Mouse (Mus musculus) forebrain, embryonic 16.5 days (tissue): ENCODE measurements around the gene Brdt. TPM values are rescaled to one million over a fixed set of nuclear protein-coding genes. Genes with fewer than 3 reads are reported as not detected.
A peak's percentile ranks its signal among the peaks of the same experiment; 100 is the strongest.

Experiments
- ATAC-seq: fragments of 200-750 bp; cut with Nextera tagmentation; 2 replicates; pipeline ENCODE4 v1.8.0; 2017; ENCODE audit warnings: mild to moderate bottlenecking, moderate library complexity
- H3K27ac ChIP-seq: fragments of 300-500 bp; sonication (generic); 2 replicates; pipeline ENCODE4 v1.5.1; 2014; ENCODE audit warnings: low read length, control low read depth
- H3K27me3 ChIP-seq: fragments of 300-500 bp; sonication (generic); replicated peaks from 2 replicates; pipeline ENCODE4 v1.6.1; 2014; ENCODE audit warnings: low read length; ENCODE audit not compliant: control insufficient read depth, insufficient read depth
- H3K36me3 ChIP-seq: fragments of 300-500 bp; sonication (generic); 2 replicates; pipeline ENCODE4 v1.6.1; 2014; ENCODE audit not compliant: control insufficient read depth, insufficient read depth
- H3K4me1 ChIP-seq: fragments of 300-500 bp; sonication (generic); replicated peaks from 2 replicates; pipeline ENCODE4 v1.6.1; 2014; ENCODE audit warnings: low read length; ENCODE audit not compliant: control insufficient read depth, insufficient read depth
- H3K4me2 ChIP-seq: fragments of 300-500 bp; sonication (generic); 2 replicates; pipeline ENCODE4 v1.6.1; 2014; ENCODE audit warnings: mild to moderate bottlenecking, low read length, control low read depth
- H3K4me3 ChIP-seq: fragments of 300-500 bp; sonication (generic); replicated peaks from 2 replicates; pipeline ENCODE4 v1.5.1; 2014; ENCODE audit warnings: mild to moderate bottlenecking, low read length, control low read depth
- H3K9ac ChIP-seq: fragments of 300-500 bp; sonication (generic); replicated peaks from 2 replicates; pipeline ENCODE4 v1.6.1; 2014; ENCODE audit warnings: low read depth, low read length, control low read depth
- H3K9me3 ChIP-seq: fragments of 300-500 bp; sonication (generic); 2 replicates; pipeline ENCODE4 v1.6.1; 2016; ENCODE audit warnings: low read length; ENCODE audit not compliant: control insufficient read depth
- WGBS: fragments of 180-500 bp; shearing (Covaris S2); extraction: QIAGEN DNeasy Blood & Tissue Kit; methylation state at CpG from one replicate; pipeline ENCODE4 v1.1.7; 2014; 5-methylcytosine and 5-hydroxymethylcytosine counted together
- polyA plus RNA-seq: library from polyadenylated mRNA; unstranded; fragments of >200 nt; fragmentation: Nextera tagmentation; extraction: Ambion mirVana; gene quantifications from 2 replicates; pipeline ENCODE4 v1.2.1, GENCODE M21; 2015

Brdt gene
- polyA plus RNA-seq, 1 experiment from 2014 or later = 1.3 TPM

DNA sequence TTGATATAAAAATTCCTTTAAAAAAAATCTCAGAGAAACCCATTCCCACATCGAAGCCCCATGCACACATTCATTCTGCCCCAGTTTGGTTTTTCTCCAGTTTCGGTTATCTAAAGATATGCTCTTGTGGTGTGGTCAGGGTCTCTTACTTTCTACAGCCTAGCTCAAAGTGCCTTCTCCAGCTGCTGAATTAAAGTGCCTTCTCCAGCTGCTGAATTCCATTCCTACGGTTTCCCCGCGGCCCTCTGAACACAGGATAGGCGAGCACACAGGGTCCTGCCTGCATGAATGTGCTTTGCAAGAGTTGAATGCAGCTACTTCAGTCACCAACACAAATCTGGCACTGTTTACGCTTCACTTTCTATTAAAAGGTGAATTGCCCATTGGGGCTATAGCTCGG, 41.0 kb upstream of the Brdt start:
- no peak for ATAC-seq
- peaks cover 25% of the 10 kb centered on the region for H3K27me3 ChIP-seq

DNA sequence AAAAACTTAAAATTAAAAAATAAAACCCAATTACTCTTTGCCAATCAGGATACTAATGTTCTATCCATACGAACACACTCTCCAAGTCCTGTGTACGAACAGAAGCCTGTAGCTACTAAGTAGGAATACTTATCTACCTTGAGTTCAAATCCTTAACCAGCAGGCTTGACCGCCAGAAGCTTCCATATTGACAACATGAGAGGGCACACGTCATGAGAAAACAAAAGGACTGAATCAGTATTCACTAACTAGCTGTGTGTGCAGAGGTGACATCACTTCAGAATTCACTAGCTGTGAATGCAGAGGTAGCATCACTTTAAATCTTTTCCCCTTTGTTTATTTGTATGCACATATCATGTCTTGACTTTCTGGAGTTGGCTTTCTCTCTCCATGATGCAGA, 36.9 kb upstream of the Brdt start:
- H3K36me3 ChIP-seq = no peaks in the 10 kb centered on the region
- no peaks in the 10 kb centered on the region for H3K9me3 ChIP-seq
- ATAC-seq = no peak
- H3K27ac ChIP-seq = no peak overlapping the region
- peaks cover 9% of the 10 kb centered on the region for H3K27me3 ChIP-seq
- H3K4me1 ChIP-seq = peaks cover 6% of the 10 kb centered on the region
- H3K9ac ChIP-seq = no peak overlapping the region
- WGBS = 81% methylated on average over 4 of the region's 4 CpGs
- H3K4me3 ChIP-seq = no peak overlapping the region
- H3K4me2 ChIP-seq = no peak overlapping the region

More for the DNA sequence above, 41.0 kb upstream of the Brdt start:
- Histone ChIP-seq H3K36me3 (no peaks in the 10 kb centered on the region), H3K9ac (no peak overlapping the region; the same call in 1 of the 2 replicates), H3K27ac (no peak overlapping the region), H3K4me1 (peaks cover 8% of the 10 kb centered on the region), H3K4me3 (peak overlapping the region; percentile 62; the same call in 1 of the 2 replicates), H3K9me3 (no peaks in the 10 kb centered on the region), H3K4me2 (peak overlapping the region; percentile 97)
- WGBS = 35% methylated on average over 8 of the region's 8 CpGs

DNA sequence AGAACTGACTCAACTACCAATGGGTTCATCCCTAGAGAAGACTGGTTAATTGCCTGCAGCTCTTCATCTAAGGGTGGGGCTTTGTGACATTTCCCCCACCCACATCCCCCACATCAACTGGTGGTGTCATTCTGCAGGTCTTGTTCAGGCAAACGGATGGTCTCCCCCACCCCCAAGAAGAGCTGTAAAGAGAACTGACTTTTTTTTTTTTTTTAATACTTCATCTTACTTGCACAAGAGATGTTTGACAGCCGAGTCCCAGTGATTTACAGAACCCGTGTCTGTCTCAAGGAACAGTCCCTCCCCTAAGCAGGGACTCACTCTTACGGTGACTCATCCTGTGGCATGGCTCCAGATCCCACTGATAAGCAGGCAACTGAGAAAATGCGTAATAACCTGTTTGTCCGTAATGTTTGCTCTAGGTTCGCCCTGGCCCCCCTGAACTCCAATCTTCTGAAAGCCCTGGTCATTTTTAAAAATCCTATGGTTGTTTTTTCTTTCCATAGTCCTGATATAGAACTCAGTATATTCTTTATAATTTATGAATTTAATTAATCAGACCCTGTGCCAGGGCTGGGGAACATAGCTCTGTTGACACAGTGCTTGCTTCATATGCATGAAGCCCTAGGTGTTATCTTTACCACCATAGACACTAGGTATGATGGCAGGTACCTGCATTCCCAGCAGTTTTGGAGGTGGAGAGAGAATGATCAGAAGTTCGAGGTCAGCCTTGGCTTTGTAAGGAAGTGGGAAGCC, 35.7 kb upstream of the Brdt start:
- no peak overlapping the region for H3K4me3 ChIP-seq
- H3K36me3 ChIP-seq = no peaks in the 10 kb centered on the region
- H3K4me2 ChIP-seq = no peak overlapping the region
- no peak overlapping the region for H3K9ac ChIP-seq
- peaks cover 7% of the 10 kb centered on the region for H3K27me3 ChIP-seq
- 64% methylated on average over 8 of the region's 8 CpGs for WGBS
- ATAC-seq = no peak
- peaks cover 6% of the 10 kb centered on the region for H3K4me1 ChIP-seq
- no peaks in the 10 kb centered on the region for H3K9me3 ChIP-seq
- no peak overlapping the region for H3K27ac ChIP-seq

DNA sequence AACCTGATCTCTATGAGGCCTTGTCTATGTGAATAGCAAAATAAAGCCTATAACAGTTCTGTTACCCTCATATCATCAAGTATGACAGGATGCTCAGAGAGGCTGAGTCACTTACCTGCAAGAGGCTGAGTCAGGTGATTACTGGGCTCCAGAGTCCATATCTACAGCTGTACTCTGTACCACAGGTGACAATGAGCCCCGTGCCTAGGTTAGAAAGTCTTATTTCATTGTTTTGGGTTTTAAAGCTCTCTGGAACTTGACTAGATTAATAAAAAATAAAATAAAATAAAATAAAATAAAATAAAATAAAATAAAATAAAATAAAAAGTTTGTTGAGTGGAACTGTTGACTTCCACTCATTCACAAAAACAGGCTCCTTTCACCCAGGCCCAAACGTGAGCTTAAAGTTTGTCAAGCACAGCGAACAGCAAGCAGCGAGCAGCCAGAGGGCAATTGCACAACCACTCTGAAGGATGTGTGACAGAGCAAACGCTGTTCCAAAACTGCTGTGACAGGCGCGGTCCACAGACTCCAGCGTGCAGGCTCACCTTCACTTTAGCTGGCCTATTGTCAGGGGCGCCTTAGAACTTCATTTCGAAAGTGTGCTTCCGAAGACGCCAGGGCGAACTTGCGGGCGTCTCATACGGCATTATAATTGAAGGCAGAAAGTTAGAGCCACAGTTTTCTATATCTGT, 35.0 kb upstream of the Brdt start:
- Histone ChIP-seq H3K9ac (no peak overlapping the region), H3K36me3 (no peaks in the 10 kb centered on the region), H3K9me3 (no peaks in the 10 kb centered on the region), H3K4me2 (no peak overlapping the region), H3K27ac (no peak overlapping the region), H3K4me1 (peaks cover 6% of the 10 kb centered on the region), H3K27me3 (peaks cover 1% of the 10 kb centered on the region; the same call in 1 of the 2 replicates), H3K4me3 (no peak overlapping the region)
- WGBS = 52% methylated on average over 16 of the region's 16 CpGs
- ATAC-seq = no peak

DNA sequence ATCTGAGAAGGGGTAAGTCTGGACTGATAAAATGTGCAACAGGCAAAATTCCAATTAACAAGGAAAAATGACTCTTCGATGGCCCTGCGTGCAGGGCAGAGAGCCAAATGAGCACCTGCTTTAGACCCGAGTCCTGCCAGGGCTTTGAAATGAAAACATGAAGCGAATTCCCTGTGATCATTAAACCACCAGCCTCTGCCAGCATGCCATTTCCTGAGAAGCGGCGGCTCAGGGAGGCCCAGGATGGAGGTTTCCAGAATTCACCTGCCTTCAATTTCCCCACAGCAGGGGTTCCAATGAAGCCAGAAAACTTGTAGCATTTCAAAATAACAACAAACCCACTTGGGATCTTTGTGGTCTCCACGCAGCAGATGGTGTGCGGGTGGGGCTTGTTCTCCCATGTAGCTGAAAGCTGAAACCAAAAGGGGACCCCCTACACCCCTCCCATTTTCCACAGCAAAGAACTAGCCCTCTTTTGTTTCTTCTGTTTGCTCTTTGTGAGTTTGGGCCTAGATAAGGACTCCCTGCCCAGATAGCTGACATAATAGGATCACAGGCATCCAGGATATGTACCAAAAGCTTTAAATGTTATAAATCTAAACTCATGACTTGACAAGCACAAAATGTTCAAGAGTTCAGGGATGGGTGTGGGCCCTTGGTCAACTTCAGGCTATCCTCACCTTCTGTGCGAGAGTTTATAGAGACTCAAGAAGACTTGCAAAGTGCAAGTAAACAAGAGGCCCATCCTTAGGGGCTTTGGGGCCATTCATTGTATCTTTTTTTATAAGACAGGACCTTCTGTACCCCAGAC, 34.2 kb upstream of the Brdt start:
- Histone ChIP-seq H3K9ac (no peak overlapping the region), H3K9me3 (no peaks in the 10 kb centered on the region), H3K36me3 (no peaks in the 10 kb centered on the region), H3K4me3 (no peak overlapping the region), H3K27ac (no peak overlapping the region), H3K27me3 (no peaks in the 10 kb centered on the region; the same call in 1 of the 2 replicates), H3K4me2 (peak overlapping the region; percentile 7; the same call in 1 of the 2 replicates), H3K4me1 (peaks cover 6% of the 10 kb centered on the region)
- 17% methylated on average over 9 of the region's 9 CpGs for WGBS
- ATAC-seq = no peak

DNA sequence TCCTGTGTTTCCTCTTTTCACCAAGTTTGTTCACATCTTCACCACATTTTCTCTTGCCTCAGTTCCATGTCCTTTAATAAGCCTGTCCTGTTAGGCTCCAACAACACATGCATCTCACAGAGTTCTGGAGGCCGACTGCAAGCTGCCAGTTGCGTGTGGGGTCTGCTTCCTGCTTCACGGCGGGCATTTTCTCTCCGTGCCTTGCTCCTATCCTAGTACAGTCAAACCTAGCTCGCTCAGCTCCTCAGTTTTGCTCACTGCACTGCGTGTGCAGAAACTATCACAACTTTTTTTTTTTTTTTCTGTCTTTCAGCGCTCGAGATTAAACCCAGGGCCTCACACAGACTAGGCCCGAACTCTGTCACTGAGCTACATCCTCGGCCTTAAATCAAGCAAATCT, 32.1 kb upstream of the Brdt start:
- no peak overlapping the region for H3K4me3 ChIP-seq
- H3K4me1 ChIP-seq = peaks cover 6% of the 10 kb centered on the region
- H3K27me3 ChIP-seq = no peaks in the 10 kb centered on the region
- no peak for ATAC-seq
- H3K9me3 ChIP-seq = no peaks in the 10 kb centered on the region
- no peak overlapping the region for H3K27ac ChIP-seq
- no peaks in the 10 kb centered on the region for H3K36me3 ChIP-seq
- no peak overlapping the region for H3K4me2 ChIP-seq
- H3K9ac ChIP-seq = no peak overlapping the region
- 87% methylated on average over 11 of the region's 11 CpGs for WGBS

DNA sequence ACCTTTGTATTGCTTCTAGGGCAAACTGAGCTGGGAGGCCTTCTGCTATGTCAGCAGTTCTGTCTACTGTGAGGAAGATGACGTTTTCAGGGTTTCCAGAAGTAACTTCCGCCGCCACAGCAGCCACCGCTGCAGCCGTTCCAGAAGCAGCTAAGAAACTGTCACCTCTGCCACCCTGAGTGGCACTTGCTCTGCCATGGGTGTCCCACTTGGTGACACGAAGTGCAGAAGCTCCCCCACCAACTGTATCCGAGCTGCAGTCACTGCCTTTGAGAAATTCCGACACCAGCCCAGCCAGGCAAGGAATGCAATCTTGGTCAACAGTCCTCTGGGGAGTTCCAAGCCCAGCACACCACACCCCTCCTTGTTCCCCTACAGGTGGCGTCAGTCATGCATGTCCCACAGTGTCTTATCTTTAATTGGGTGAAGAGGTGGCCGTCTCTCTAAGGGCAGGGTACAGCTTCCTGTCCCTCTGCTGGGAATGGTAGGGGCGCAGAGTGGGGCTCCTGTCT, 27.6 kb upstream of the Brdt start:
- ATAC-seq = no peak
- whole genome bisulfite sequencing = 60% methylated on average over 11 of the region's 11 CpGs

DNA sequence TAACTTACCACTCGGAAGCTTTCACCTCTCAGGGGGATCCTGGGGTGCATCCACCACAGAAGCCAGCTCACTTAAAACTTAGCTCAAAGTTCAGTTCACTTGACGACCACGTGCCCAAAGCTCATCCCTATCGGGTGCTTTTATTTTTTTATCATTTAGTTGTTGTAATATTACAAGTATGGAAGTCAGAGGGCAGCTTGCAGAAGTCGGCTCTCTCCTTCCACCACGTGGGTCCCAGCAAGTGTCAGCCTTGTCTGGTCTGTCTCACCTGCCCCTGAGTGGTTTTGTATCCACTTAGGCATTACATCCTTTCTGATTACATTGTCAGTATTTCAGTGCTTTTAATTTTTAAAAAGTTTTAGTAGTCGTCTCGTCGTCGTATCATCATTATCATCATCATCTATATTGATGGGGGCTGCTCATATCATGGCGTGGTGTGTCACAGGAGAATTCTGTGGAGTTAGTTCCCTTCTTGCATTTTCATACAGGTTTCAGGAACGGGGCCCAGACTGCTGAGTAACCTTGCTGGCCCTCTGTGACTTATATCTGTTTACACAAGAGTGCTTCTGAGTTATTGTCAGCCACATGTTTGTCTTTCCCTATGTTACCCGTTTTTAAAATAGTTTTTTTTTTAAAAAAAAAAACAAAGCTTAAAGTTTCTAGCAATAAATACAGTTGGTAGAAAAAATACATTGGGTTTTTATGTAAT, 26.7 kb upstream of the Brdt start:
- no peak for ATAC-seq
- H3K9ac ChIP-seq = no peak overlapping the region
- no peaks in the 10 kb centered on the region for H3K36me3 ChIP-seq
- no peaks in the 10 kb centered on the region for H3K4me1 ChIP-seq
- no peak overlapping the region for H3K4me2 ChIP-seq
- H3K9me3 ChIP-seq = no peaks in the 10 kb centered on the region
- H3K4me3 ChIP-seq = no peak overlapping the region
- 83% methylated on average over 13 of the region's 13 CpGs for WGBS
- no peaks in the 10 kb centered on the region for H3K27me3 ChIP-seq
- H3K27ac ChIP-seq = no peak overlapping the region

More for the DNA sequence above, 27.6 kb upstream of the Brdt start:
- no peak overlapping the region for H3K9ac ChIP-seq
- H3K4me3 ChIP-seq = no peak overlapping the region
- H3K4me2 ChIP-seq = no peak overlapping the region
- no peaks in the 10 kb centered on the region for H3K9me3 ChIP-seq
- no peak overlapping the region for H3K27ac ChIP-seq
- H3K4me1 ChIP-seq = no peaks in the 10 kb centered on the region
- no peaks in the 10 kb centered on the region for H3K36me3 ChIP-seq
- H3K27me3 ChIP-seq = no peaks in the 10 kb centered on the region
